Mouse (Mus musculus) MEL (cell line): ENCODE measurements at regions not wholly inside any gene's neighbourhood (a gene's known extent, or its start where the extent isn't known, plus 50 kb on each side); places are given as distances from the start of the nearest gene placed in this dataset.

Experiments used
- DNase-seq: peaks from one replicate; pipeline ENCODE4 v3.0.0; 2011; ENCODE audit warnings: low read depth, low spot score
- H3K27ac ChIP-seq: 2 replicates; pipeline ENCODE4 v1.5.1; 2012; ENCODE audit warnings: low read depth, mild to moderate bottlenecking, control low read depth, low read length, moderate library complexity; ENCODE audit not compliant: control insufficient read depth
- H3K27me3 ChIP-seq, 2 experiments: fragments of 150-350 bp in 1 of 2; sonication (generic) in 1 of 2; 2 replicates each; pipeline ENCODE4 v1.6.1; 2012; ENCODE audit warnings: low read length in 2 of 2, mild to moderate bottlenecking in 2 of 2, improper control_type of control experiment in 1 of 2, moderate library complexity in 1 of 2; ENCODE audit not compliant: insufficient read depth in 2 of 2, control insufficient read depth in 1 of 2
- H3K36me3 ChIP-seq, 2 experiments: 2 replicates each; pipeline ENCODE4 v1.6.1; 2012 to 2014; ENCODE audit warnings: low read length in 2 of 2, improper control_type of control experiment in 1 of 2, inconsistent platforms in 1 of 2, mild to moderate bottlenecking in 1 of 2; ENCODE audit not compliant: insufficient read depth in 2 of 2, control insufficient read depth in 1 of 2
- H3K4me1 ChIP-seq, 2 experiments: fragments of 150-350 bp in 1 of 2; sonication (generic) in 1 of 2; 2 replicates each; pipeline ENCODE4 v1.6.1; 2012; ENCODE audit warnings: low read length in 2 of 2, improper control_type of control experiment in 1 of 2, mild to moderate bottlenecking in 1 of 2; ENCODE audit not compliant: insufficient read depth in 2 of 2, control insufficient read depth in 1 of 2
- H3K4me3 ChIP-seq, 2 experiments: fragments of 150-350 bp in 1 of 2; sonication (generic) in 1 of 2; 2 replicates each; pipeline ENCODE4 v1.5.1; 2012; ENCODE audit warnings: low read depth in 2 of 2, low read length in 2 of 2, mild to moderate bottlenecking in 2 of 2, moderate library complexity in 2 of 2, control low read depth in 1 of 2, improper control_type of control experiment in 1 of 2; ENCODE audit not compliant: control insufficient read depth in 1 of 2, insufficient read depth in 1 of 2
- H3K79me2 ChIP-seq: 2 replicates; pipeline ENCODE4 v1.6.1; 2012; ENCODE audit warnings: mild to moderate bottlenecking, low read length, moderate library complexity; ENCODE audit not compliant: control insufficient read depth, poor library complexity, insufficient read depth
- H3K9ac ChIP-seq: 2 replicates; pipeline ENCODE4 v1.6.1; 2012; ENCODE audit warnings: low read depth, mild to moderate bottlenecking, control low read depth, low read length, moderate library complexity; ENCODE audit not compliant: control insufficient read depth, poor library complexity, severe bottlenecking
- H3K9me3 ChIP-seq: fragments of 150-350 bp; sonication (generic); replicated peaks from 2 replicates; pipeline ENCODE4 v1.6.1; 2012; ENCODE audit warnings: mild to moderate bottlenecking, low read length, improper control_type of control experiment, moderate library complexity; ENCODE audit not compliant: insufficient read depth
- BHLHE40 ChIP-seq: IDR thresholded peaks from 2 replicates; pipeline ENCODE4 v1.6.1; 2012; ENCODE audit warnings: low read depth, mild to moderate bottlenecking, inconsistent platforms, low read length, improper control_type of control experiment, borderline replicate concordance
- CHD1 ChIP-seq: IDR thresholded peaks from 2 replicates; pipeline ENCODE4 v1.6.1; 2012; ENCODE audit warnings: low read depth, mild to moderate bottlenecking, inconsistent platforms, low read length, improper control_type of control experiment
- ETS1 ChIP-seq: IDR thresholded peaks from 2 replicates; pipeline ENCODE4 v1.6.1; 2012; ENCODE audit warnings: low read depth, mild to moderate bottlenecking, inconsistent platforms, low read length, improper control_type of control experiment, moderate library complexity
- GABPA ChIP-seq: IDR thresholded peaks from 2 replicates; pipeline ENCODE4 v1.6.1; 2012; ENCODE audit warnings: low read depth, mild to moderate bottlenecking, inconsistent platforms, low read length, improper control_type of control experiment, moderate library complexity
- GATA1 ChIP-seq: IDR thresholded peaks from 2 replicates; pipeline ENCODE4 v1.6.1; 2011; ENCODE audit warnings: low read depth, low read length, improper control_type of control experiment
- HCFC1 ChIP-seq: IDR thresholded peaks from 2 replicates; pipeline ENCODE4 v1.6.1; 2012; ENCODE audit warnings: low read depth, mild to moderate bottlenecking, inconsistent platforms, low read length, improper control_type of control experiment, moderate library complexity
- JUND ChIP-seq: IDR thresholded peaks from 2 replicates; pipeline ENCODE4 v1.6.1; 2011; ENCODE audit warnings: low read depth, mild to moderate bottlenecking, improper control_type of control experiment, low read length
- KAT2A ChIP-seq: conservative IDR thresholded peaks from 2 replicates; pipeline ENCODE4 v1.6.1; 2012; ENCODE audit warnings: low read depth, low read length, improper control_type of control experiment, inconsistent platforms
- MAFK ChIP-seq: IDR thresholded peaks from 2 replicates; pipeline ENCODE4 v1.6.1; 2011; ENCODE audit warnings: low read depth, mild to moderate bottlenecking, low read length, improper control_type of control experiment, borderline replicate concordance
- MAX ChIP-seq: IDR thresholded peaks from 2 replicates; pipeline ENCODE4 v1.6.1; 2011; ENCODE audit warnings: low read length, improper control_type of control experiment
- MXI1 ChIP-seq: IDR thresholded peaks from 2 replicates; pipeline ENCODE4 v1.6.1; 2011; ENCODE audit warnings: mild to moderate bottlenecking, low read depth, low read length, improper control_type of control experiment
- MYB ChIP-seq: IDR thresholded peaks from 2 replicates; pipeline ENCODE4 v1.6.1; 2011; ENCODE audit warnings: mild to moderate bottlenecking, low read depth, low read length, improper control_type of control experiment
- NRF1 ChIP-seq: IDR thresholded peaks from 2 replicates; pipeline ENCODE4 v1.6.1; 2014; ENCODE audit warnings: low read depth, mild to moderate bottlenecking, inconsistent platforms, low read length, improper control_type of control experiment, moderate library complexity; ENCODE audit not compliant: poor library complexity, insufficient read depth, severe bottlenecking
- POLR2A ChIP-seq, 2 experiments: IDR thresholded peaks; 2 replicates each; pipeline ENCODE4 v1.6.1; 2011 to 2012; ENCODE audit warnings: low read length in 2 of 2, mild to moderate bottlenecking in 2 of 2, control low read depth in 1 of 2, improper control_type of control experiment in 1 of 2, low read depth in 1 of 2, moderate library complexity in 1 of 2; ENCODE audit not compliant: control insufficient read depth in 1 of 2, insufficient read depth in 1 of 2, poor library complexity in 1 of 2
- POLR2AphosphoS5 ChIP-seq: IDR thresholded peaks from 2 replicates; pipeline ENCODE4 v1.6.1; 2012; ENCODE audit warnings: low read depth, borderline replicate concordance, mild to moderate bottlenecking, inconsistent platforms, low read length, moderate library complexity, mixed read lengths
- RCOR1 ChIP-seq: IDR thresholded peaks from 2 replicates; pipeline ENCODE4 v1.6.1; 2012; ENCODE audit warnings: low read depth, mild to moderate bottlenecking, inconsistent platforms, low read length, improper control_type of control experiment
- SIN3A ChIP-seq: IDR thresholded peaks from 2 replicates; pipeline ENCODE4 v1.6.1; 2012; ENCODE audit warnings: low read length, improper control_type of control experiment, inconsistent platforms
- TAL1 ChIP-seq: IDR thresholded peaks from 2 replicates; pipeline ENCODE4 v1.6.1; 2012; ENCODE audit warnings: mild to moderate bottlenecking, inconsistent platforms, low read length, moderate library complexity, mixed read lengths
- TBP ChIP-seq: IDR thresholded peaks from 2 replicates; pipeline ENCODE4 v1.8.0; 2011; ENCODE audit warnings: low read depth, low read length, improper control_type of control experiment
- TCF12 ChIP-seq: IDR thresholded peaks from 2 replicates; pipeline ENCODE4 v1.6.1; 2014; ENCODE audit warnings: low read depth, mild to moderate bottlenecking, inconsistent platforms, low read length, improper control_type of control experiment, moderate library complexity
- UBTF ChIP-seq: IDR thresholded peaks from 2 replicates; pipeline ENCODE4 v1.6.1; 2012; ENCODE audit warnings: low read depth, mild to moderate bottlenecking, inconsistent platforms, low read length, improper control_type of control experiment, moderate library complexity, borderline replicate concordance; ENCODE audit not compliant: insufficient read depth
- USF1 ChIP-seq: IDR thresholded peaks from 2 replicates; pipeline ENCODE4 v1.6.1; 2014; ENCODE audit warnings: low read depth, mild to moderate bottlenecking, inconsistent platforms, low read length, improper control_type of control experiment, moderate library complexity
- ZKSCAN1 ChIP-seq: IDR thresholded peaks from 2 replicates; pipeline ENCODE4 v1.6.1; 2012; ENCODE audit warnings: low read depth, mild to moderate bottlenecking, inconsistent platforms, low read length, improper control_type of control experiment, moderate library complexity

DNA sequence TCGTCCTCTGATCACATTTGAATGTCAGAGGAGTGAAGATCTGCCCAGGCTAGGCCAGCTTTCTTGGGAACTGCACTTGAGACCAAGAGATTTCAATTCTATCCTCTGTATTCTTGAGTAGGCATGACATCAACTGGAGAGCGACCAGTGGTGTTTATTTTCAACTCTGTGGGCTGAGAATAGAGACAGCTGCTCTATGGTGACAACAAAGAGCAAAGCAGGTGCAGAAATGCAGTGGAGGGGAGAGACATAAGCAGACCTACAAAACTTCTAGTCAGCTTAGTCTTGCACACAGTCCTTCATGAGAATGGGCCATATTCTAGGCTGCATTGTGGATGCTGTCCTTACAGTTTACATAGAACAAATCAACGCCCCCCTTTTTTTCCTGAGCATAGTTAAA is 303.2 kb upstream of the Meis2 start:
- TF ChIP-seq ETS1 = no peak
- no peak for TF ChIP-seq JUND
- no peak for TF ChIP-seq USF1
- H3K9ac ChIP-seq = no peak overlapping the region

DNA sequence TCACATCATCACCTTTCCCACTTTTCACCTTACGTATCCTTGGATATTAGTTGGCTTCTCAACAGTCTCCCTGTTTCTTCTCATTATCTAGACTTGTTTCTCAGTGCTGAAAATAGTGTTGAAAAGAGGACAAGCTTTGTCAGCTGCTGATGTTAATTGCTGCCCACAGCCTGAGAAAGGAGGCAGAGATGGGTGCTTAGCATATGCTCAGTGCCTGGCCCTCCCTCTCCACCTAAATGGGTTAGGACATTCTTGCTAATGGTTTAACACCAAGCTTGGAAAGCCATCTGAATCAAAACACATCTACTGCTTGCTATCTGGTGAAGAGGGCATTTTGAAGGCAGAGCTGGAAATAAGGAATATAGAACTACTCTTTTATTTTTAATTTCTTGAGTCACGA is 298.5 kb upstream of the Meis2 start:
- H3K36me3 ChIP-seq = no peaks in the 10 kb centered on the region
- no peaks in the 10 kb centered on the region for H3K79me2 ChIP-seq
- H3K4me1 ChIP-seq = no peaks in the 10 kb centered on the region
- TF ChIP-seq GABPA (no peak), MAX (no peak), MYB (no peak), NRF1 (no peak), TCF12 (no peak)
- H3K4me3 ChIP-seq = no peak overlapping the region
- no peaks in the 10 kb centered on the region for H3K27me3 ChIP-seq
- no peak overlapping the region for H3K27ac ChIP-seq
- H3K9me3 ChIP-seq = no peaks in the 10 kb centered on the region
- H3K9ac ChIP-seq = no peak overlapping the region
- no peak for DNase-seq

More for the DNA sequence above, 303.2 kb upstream of the Meis2 start:
- Histone ChIP-seq H3K79me2 (no peaks in the 10 kb centered on the region), H3K4me1 (no peaks in the 10 kb centered on the region), H3K27me3 (no peaks in the 10 kb centered on the region), H3K27ac (no peak overlapping the region), H3K9me3 (no peaks in the 10 kb centered on the region), H3K36me3 (no peaks in the 10 kb centered on the region), H3K4me3 (no peak overlapping the region)
- DNase-seq = no peak

GRCm38 (mm10) chr2:116358145-116358544 is 292.5 kb upstream of the Meis2 start:
- no peak for DNase-seq
- no peak overlapping the region for H3K9ac ChIP-seq
- H3K4me3 ChIP-seq = no peak overlapping the region
- no peak overlapping the region for H3K27ac ChIP-seq
- TF ChIP-seq MXI1 = no peak
- no peak for TF ChIP-seq TBP
- TF ChIP-seq POLR2AphosphoS5 = no peak
- no peak for TF ChIP-seq GATA1
- no peak for TF ChIP-seq HCFC1
- no peak for TF ChIP-seq TAL1
- TF ChIP-seq RCOR1 = no peak
- TF ChIP-seq BHLHE40 = no peak
- TF ChIP-seq ZKSCAN1 = no peak
- TF ChIP-seq CHD1 = no peak
- TF ChIP-seq SIN3A = no peak
- TF ChIP-seq MAFK = no peak
- TF ChIP-seq UBTF = no peak
- no peak for TF ChIP-seq MAX
- TF ChIP-seq KAT2A = no peak
- no peak for TF ChIP-seq POLR2A (IDR thresholded peaks at IDR 0.05; ENCODE audit: control insufficient read depth in 1 of 2, insufficient read depth in 1 of 2, low read depth in 1 of 2, low read length in 2 of 2, poor library complexity in 1 of 2)
- H3K36me3 ChIP-seq = no peaks in the 10 kb centered on the region
- no peaks in the 10 kb centered on the region for H3K79me2 ChIP-seq
- no peaks in the 10 kb centered on the region for H3K9me3 ChIP-seq
- no peaks in the 10 kb centered on the region for H3K4me1 ChIP-seq
- no peaks in the 10 kb centered on the region for H3K27me3 ChIP-seq
